Mouse (Mus musculus): ENCODE data around the gene Osbpl11.
"Not testable (repeated sequence)": the region's sequence is repeated elsewhere in the genome, so short reads cannot be mapped to it uniquely, and the experiment has no call there.

Osbpl11 gene

DNA sequence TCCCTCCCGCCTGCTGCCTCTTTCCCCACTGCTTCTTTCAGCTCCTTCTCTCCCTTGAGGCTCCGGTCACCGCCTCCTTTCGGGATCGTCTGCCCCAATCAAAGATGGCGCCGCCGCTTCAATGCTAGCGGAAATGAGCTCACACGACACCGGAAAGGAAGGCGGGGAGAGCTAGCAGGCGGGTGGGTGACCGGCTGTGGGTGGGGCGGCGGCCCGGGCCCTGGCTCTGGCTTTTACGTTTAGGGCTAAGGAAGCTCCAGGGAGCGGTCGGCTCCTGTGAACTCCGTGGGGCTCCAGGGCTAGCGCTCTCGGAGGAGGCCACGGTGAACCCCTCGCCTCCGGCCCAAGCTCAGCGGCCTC is at the start of gene Osbpl11:
Gene Osbpl11 (plus strand): TSS at position 171 of the 360 bp plus-strand sequence.
- peak; percentile 92 for DNase-seq (ENCODE audit: low read depth, low spot score)
- H3K27me3 ChIP-seq (ENCODE audit: control insufficient read depth, insufficient read depth, low read length, poor library complexity, severe bottlenecking): no peaks in the 10 kb centered on the region
- H3K36me3 ChIP-seq (ENCODE audit: control insufficient read depth, insufficient read depth, low read length, poor library complexity, severe bottlenecking): no peaks in the 10 kb centered on the region

DNA sequence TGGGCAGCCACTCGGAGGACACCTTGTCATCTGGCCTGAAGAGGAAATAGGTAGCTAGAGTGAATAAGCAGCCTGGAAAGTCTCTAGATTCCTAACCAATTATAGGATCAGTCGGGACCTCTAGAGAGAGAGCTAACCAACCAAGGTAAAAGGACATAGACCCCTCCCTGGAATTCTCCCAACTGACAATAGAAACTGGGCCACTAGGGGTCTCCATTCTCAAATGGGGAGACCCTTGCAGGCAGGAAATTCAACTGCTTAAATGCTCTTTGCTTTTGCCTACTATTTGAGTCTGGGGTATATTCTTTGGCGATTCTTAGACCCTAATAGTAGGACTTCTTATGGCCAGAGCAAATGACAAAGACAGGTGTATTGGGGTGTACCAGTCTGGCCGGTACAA is 49.7 kb upstream of the Osbpl11 start:
- DNase-seq (ENCODE audit: low read depth, low spot score): no peak
- no peaks in the 10 kb centered on the region for H3K36me3 ChIP-seq (ENCODE audit: control insufficient read depth, insufficient read depth, low read length, poor library complexity, severe bottlenecking)

DNA sequence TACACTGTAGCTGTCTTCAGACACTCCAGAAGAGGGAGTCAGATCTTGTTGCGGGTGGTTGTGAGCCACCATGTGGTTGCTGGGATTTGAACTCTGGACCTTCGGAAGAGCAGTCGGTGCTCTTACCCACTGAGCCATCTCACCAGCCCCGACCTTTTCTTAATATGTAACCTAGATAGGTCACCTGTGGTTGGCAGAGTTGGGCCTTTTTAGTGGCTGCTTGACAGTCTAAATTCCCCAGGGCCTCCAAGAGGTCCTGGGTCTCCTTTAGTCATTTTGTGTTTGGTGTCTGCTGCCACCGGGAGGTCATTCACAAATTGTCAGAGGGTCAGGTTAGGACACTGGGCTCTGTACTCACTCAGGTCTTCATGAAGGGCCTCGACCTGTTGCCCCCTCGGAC is 45.8 kb upstream of the Osbpl11 start:
- DNase-seq (ENCODE audit: low read depth, low spot score): not testable (repeated sequence)

More for the DNA sequence above, 49.7 kb upstream of the Osbpl11 start:
- H3K27me3 ChIP-seq (ENCODE audit: control insufficient read depth, insufficient read depth, low read length, poor library complexity, severe bottlenecking): no peaks in the 10 kb centered on the region

DNA sequence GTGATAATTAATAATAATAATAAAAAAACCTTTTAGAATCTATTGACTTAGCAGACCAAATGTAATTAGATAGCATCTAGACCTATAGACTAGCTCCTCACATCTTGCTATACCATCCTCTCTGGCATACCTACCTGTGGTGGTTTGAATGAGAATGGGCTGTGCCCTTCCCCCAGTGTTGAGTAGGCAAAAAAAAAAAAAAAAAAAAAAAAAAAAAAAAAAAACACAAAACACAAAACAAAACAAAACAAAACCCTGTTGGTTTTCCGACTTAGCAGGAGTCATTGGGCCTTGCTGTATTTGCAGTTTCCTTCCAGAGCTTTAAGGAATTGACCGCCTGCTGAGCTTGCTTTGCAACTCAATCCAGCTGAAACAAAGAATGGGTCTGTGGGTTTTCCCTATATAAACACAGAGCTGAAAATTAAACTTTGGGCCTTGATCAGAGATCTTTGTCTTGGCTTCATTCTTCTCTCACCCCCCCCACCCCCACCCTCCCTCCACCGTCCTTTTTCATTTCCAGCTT is 43.1 kb upstream of the Osbpl11 start:
- Histone ChIP-seq H3K27me3 (ENCODE audit: control insufficient read depth, insufficient read depth, low read length, poor library complexity, severe bottlenecking) (no peaks in the 10 kb centered on the region; the same call in 1 of the 2 replicates), H3K36me3 (ENCODE audit: control insufficient read depth, insufficient read depth, low read length, poor library complexity, severe bottlenecking) (no peaks in the 10 kb centered on the region)
- DNase-seq (ENCODE audit: low read depth, low spot score): no peak

More for the DNA sequence above, 45.8 kb upstream of the Osbpl11 start:
- not testable (repeated sequence) for H3K27me3 ChIP-seq (ENCODE audit: control insufficient read depth, insufficient read depth, low read length, poor library complexity, severe bottlenecking); H3K36me3 ChIP-seq (ENCODE audit: control insufficient read depth, insufficient read depth, low read length, poor library complexity, severe bottlenecking)

DNA sequence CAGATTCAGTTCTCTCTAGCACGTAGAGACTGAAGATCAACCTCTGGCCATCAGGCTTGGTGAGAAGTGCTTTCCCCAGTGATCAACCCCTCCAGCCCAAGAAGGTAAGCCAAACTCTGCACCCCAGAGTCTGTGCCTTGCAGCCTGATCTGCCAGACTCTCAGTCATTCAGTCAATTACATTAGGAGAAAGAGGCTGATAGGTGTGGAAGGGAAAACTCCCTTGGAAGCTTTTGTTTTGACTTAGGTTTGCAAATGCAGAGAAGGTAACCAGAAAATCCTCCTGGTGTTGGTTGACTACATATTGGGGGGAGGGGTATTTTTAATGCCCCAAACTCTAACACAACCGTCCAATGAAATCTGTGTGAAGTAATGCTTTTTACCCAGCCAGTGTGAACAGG is 41.4 kb upstream of the Osbpl11 start:
- no peak for DNase-seq (ENCODE audit: low read depth, low spot score)
- Histone ChIP-seq H3K36me3 (ENCODE audit: control insufficient read depth, insufficient read depth, low read length, poor library complexity, severe bottlenecking) (no peaks in the 10 kb centered on the region), H3K27me3 (ENCODE audit: control insufficient read depth, insufficient read depth, low read length, poor library complexity, severe bottlenecking) (no peaks in the 10 kb centered on the region; the same call in 1 of the 2 replicates)

DNA sequence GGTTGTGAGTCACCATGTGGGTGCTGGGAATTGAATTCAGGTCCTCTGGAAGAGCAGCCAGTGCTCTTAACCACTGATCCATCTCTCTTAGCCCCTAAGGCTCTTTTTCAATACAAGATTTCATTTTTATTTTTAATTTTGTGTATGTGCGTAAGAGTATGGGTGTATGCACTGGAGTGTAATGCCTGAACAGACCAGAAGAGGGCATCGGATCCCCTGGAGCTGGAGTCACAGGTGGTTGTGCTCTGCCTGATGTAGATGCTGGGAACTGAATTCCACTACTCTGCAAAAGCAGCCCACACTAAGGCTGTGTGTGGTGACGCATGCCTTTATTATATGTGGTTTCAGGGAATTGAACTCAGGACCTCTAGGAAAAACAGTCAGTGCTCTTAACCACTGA is 38.7 kb upstream of the Osbpl11 start:
- DNase-seq (ENCODE audit: low read depth, low spot score): no peak
- no peaks in the 10 kb centered on the region for H3K36me3 ChIP-seq (ENCODE audit: control insufficient read depth, insufficient read depth, low read length, poor library complexity, severe bottlenecking)
- no peaks in the 10 kb centered on the region; the same call in 1 of the 2 replicates for H3K27me3 ChIP-seq (ENCODE audit: control insufficient read depth, insufficient read depth, low read length, poor library complexity, severe bottlenecking)

DNA sequence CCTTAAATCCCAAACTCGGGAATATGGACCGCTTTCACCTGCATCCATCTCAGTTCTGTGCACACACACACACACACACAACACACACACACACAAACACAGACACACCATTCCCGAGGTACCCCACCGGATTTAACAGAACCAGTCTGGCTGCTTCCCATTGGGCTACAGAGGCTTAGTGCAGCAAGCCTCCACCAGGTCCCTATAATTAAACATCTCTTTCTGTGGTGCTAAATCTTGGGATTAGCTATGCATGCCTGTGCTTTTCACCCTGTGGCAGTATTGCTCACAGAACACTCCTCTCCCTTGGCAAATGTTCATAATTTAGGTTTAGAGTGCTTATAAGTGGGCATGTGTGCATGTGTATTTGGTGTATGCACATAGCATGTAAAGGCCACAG is 36.7 kb upstream of the Osbpl11 start:
- DNase-seq (ENCODE audit: low read depth, low spot score): no peak
- no peaks in the 10 kb centered on the region for H3K36me3 ChIP-seq (ENCODE audit: control insufficient read depth, insufficient read depth, low read length, poor library complexity, severe bottlenecking)
- H3K27me3 ChIP-seq (ENCODE audit: control insufficient read depth, insufficient read depth, low read length, poor library complexity, severe bottlenecking): no peaks in the 10 kb centered on the region; the same call in 1 of the 2 replicates

DNA sequence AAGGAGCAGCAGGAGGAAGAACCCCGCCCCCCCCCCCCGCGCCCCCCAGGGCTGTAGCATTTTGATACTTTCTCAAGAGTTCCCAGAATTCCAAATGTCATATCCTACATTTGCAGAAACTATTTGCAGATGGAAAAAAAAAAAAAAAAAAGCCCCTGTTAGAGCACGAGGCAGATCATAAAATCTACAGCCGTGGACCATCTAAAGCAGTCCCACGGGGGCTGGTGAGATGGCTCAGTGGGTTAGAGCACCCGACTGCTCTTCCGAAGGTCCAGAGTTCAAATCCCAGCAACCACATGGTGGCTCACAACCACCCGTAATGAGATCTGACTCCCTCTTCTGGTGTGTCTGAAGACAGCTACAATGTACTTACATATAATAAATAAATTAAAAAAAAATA is 34.0 kb upstream of the Osbpl11 start:
- DNase-seq (ENCODE audit: low read depth, low spot score); H3K27me3 ChIP-seq (ENCODE audit: control insufficient read depth, insufficient read depth, low read length, poor library complexity, severe bottlenecking); H3K36me3 ChIP-seq (ENCODE audit: control insufficient read depth, insufficient read depth, low read length, poor library complexity, severe bottlenecking): not testable (repeated sequence)

DNA sequence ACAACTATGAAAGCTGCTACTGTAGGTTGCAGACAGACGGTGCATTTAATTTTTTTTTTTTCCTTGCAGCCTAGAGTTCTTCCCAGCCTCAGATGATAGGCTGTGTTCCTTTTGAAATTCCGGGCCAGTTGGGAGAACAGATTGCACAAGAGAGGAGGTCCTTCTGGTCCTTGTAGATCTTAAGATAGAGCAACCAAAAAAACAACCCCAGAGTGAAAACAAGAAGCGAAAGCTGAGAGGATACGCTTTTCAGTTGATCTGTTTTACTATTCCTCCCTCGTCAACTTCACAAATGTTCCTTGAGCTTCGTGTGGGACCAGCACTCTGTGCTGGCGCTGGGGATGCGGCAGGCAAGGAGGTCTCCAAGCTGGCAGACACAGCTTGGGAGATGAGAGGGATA is 33.3 kb upstream of the Osbpl11 start:
- Histone ChIP-seq H3K36me3 (ENCODE audit: control insufficient read depth, insufficient read depth, low read length, poor library complexity, severe bottlenecking) (no peaks in the 10 kb centered on the region), H3K27me3 (ENCODE audit: control insufficient read depth, insufficient read depth, low read length, poor library complexity, severe bottlenecking) (no peaks in the 10 kb centered on the region; the same call in 1 of the 2 replicates)
- no peak for DNase-seq (ENCODE audit: low read depth, low spot score)

DNA sequence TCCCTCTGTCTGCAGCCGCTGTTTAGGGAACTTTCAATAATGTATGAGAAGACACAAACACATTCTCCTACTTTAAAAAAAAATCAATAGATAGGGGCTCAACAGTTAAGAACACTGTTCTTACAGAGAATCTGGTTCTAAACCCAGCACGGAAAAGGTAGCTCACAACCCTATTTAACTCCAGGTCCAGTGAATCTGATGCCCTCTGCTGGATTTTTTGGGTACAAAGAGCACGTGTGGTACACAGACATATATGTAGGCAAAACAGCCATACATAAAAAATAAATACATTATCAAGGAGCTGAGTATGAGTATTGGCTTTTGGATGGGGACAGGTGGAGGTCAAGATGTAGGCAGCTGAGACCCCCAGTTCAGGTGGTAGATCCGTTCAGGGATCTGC is 29.9 kb upstream of the Osbpl11 start:
- Histone ChIP-seq H3K36me3 (ENCODE audit: control insufficient read depth, insufficient read depth, low read length, poor library complexity, severe bottlenecking) (no peaks in the 10 kb centered on the region), H3K27me3 (ENCODE audit: control insufficient read depth, insufficient read depth, low read length, poor library complexity, severe bottlenecking) (no peaks in the 10 kb centered on the region; the same call in 1 of the 2 replicates)
- peak; percentile 74 for DNase-seq (ENCODE audit: low read depth, low spot score)

DNA sequence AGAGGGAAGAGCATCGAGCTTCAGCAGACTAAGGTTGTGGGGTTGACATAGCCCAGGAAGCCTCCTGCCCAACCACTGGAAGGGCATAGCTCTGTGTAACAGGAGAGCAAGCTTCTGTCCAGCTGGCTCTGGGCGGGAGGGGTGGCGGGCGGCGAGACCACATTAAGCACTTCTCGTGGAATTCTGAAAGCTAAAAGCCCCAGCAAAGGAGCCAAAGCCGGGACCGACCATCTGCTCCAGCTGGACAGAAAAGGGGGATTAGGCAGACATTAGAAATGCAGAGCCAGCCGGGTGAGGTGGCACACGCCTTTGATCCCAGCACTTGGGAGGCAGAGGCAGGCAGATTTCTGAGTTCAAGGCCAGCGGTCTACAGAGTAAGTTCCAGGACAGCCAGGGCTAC is 26.9 kb upstream of the Osbpl11 start:
- H3K27me3 ChIP-seq (ENCODE audit: control insufficient read depth, insufficient read depth, low read length, poor library complexity, severe bottlenecking): no peaks in the 10 kb centered on the region
- H3K36me3 ChIP-seq (ENCODE audit: control insufficient read depth, insufficient read depth, low read length, poor library complexity, severe bottlenecking): no peaks in the 10 kb centered on the region
- DNase-seq (ENCODE audit: low read depth, low spot score): no peak

DNA sequence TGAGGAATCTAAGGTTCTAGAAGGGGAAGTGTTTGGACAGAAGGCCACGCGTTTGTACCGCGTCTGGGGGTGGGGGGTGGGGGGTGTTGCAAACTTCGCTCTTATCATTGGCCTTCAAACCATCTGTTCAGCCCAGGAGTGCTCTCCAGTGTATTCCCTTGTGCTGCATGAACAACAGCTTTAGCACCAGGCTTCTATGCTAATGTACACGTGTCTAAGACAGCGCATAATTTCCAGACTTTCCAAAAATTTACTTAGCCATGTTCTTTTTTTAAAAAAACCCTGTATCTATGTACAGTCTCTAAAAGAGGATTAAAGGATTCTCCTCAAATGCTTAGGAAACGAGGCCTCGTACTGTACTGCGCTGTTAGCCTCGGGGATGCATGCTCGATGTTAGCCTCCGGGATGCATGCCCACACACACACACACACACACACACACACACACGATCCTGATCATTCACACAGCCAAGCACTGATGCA is 26.2 kb upstream of the Osbpl11 start:
- H3K27me3 ChIP-seq (ENCODE audit: control insufficient read depth, insufficient read depth, low read length, poor library complexity, severe bottlenecking): no peaks in the 10 kb centered on the region
- no peak for DNase-seq (ENCODE audit: low read depth, low spot score)
- no peaks in the 10 kb centered on the region for H3K36me3 ChIP-seq (ENCODE audit: control insufficient read depth, insufficient read depth, low read length, poor library complexity, severe bottlenecking)

DNA sequence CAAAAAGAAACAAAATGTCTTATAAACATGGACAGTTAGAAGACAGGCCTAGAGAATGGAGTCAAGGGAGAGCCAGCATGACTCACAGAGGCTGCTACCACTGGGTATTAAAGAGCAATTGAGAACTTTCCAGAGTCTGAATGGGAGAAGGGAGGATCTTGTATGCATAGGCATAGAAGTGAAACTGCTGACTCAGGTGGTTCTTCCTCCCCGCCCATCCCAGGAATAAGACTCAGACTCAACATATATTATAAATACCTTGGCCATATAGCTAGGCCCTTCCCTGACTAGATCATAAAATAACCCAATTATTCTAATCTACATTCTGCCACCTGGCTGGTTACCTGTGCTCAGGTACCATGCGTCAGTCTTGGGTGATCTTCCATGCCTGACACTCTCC is 25.5 kb upstream of the Osbpl11 start:
- no peak for DNase-seq (ENCODE audit: low read depth, low spot score)
- no peaks in the 10 kb centered on the region for H3K27me3 ChIP-seq (ENCODE audit: control insufficient read depth, insufficient read depth, low read length, poor library complexity, severe bottlenecking)
- H3K36me3 ChIP-seq (ENCODE audit: control insufficient read depth, insufficient read depth, low read length, poor library complexity, severe bottlenecking): no peaks in the 10 kb centered on the region

DNA sequence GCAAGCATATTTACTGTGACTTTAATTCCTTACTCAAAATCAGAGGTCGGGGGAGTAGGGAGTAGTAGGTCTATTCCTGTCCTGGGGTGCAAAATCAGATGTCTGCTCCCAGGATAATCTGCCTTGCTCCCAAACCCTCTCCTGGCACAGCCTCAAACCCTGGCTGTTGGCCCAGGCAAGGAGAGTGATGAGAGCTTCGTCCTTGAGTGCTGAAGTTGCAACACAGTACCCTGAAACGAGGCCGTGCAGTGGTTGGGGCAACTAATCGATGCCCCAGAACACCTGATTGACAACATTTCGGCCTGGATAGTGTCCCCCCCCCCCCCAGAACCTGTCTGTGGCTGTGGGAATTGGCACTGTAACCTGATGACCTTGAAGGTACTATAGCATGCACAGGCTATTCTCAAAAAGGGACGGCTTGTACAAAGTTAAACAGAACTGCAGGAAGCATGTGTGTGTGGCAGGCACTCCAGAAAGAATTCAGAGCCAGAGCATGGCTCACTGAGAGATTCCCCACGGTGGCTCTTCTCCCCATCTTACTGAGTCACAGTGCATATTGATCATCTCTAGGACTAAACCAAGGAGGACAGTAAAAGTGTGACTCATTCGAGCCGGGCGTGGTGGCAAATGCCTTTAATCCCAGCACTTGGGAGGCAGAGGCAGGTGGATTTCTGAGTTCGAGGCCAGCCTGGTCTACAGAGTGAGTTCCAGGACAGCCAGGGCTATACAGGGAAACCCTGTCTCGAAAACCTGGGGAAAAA is 21.4 kb upstream of the Osbpl11 start:
- Histone ChIP-seq H3K36me3 (ENCODE audit: control insufficient read depth, insufficient read depth, low read length, poor library complexity, severe bottlenecking) (no peaks in the 10 kb centered on the region), H3K27me3 (ENCODE audit: control insufficient read depth, insufficient read depth, low read length, poor library complexity, severe bottlenecking) (no peaks in the 10 kb centered on the region)
- DNase-seq (ENCODE audit: low read depth, low spot score): no peak

DNA sequence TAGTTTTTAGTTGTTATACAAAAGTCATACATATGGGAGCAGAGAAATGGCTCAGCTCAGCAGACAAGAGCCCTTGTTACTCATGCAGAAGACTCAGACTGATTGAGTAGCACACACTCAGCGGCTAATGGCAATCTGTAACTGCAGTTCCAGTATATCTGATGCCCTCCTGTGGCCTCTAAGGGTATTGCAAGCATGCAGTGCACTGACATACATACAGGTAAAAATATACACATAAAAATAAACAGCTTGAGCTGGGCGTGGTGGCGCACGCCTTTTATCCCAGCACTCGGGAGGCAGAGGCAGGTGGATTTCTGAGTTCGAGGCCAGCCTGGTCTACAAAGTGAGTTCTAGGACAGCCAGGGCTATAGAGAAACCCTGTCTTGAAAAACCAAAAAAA is 18.6 kb upstream of the Osbpl11 start:
- not testable (repeated sequence) for H3K27me3 ChIP-seq (ENCODE audit: control insufficient read depth, insufficient read depth, low read length, poor library complexity, severe bottlenecking); H3K36me3 ChIP-seq (ENCODE audit: control insufficient read depth, insufficient read depth, low read length, poor library complexity, severe bottlenecking)
- peak; percentile 82 for DNase-seq (ENCODE audit: low read depth, low spot score)

Data from splenic B cell, adult 2 months (primary cell).